In the genomic region with DNA sequence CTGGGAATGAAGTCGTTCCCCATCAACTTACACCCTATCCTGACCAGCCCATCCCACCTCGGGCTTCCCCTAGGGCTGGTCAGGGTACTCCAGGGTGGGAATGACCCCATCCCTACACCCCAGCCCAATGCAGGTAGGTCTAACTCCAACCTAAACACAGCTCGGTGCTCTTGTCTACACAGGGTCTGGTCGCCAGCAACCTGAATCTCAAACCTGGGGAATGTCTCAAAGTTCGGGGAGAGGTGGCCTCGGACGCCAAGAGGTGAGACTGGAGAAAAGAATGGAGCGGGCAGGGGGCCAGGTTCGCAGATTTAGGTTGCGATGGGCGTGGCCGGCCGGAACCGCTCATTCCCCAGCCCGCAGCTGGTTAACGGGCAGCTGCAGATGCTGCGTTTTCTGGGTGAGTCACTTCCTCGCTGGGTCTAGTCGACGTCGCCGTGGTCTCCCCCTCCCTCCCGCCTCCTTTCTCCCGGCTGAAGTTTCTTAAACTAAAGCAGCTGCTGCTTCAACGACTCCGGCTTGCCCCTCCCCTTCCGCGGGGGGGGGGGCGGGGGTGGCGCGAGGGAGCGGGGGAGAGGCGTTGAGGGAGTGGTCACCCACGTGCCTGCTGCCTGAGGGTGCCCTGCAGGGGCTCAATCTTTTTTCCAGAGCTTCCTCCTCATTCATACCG, we compare ENCODE assay signal across 8 mouse cellular contexts. TPM values are rescaled to one million over a fixed set of nuclear protein-coding genes. Genes with fewer than 3 reads are reported as not detected.
A peak's percentile ranks its signal among the peaks of the same experiment; 100 is the strongest.
DNase-seq lines count a peak whose midpoint lies in the region; ATAC-seq and TF ChIP-seq lines count a peak whose summit lies in the region.

No protein-coding gene starts in this region.

- H3K4me2 ChIP-seq in hindbrain, embryonic 15.5 days, result peak overlapping the region; percentile 57
- peak overlapping the region; percentile 61 for H3K4me2 ChIP-seq in midbrain, embryonic 16.5 days (ENCODE audit: low read length)

- peak overlapping the region; percentile 27 for H3K4me3 ChIP-seq in ES-Bruce4 (ENCODE audit: low read depth, low read length)
- H3K4me3 ChIP-seq in gastrocnemius, adult 2 months, result peak overlapping the region; percentile 80
- peak overlapping the region; percentile 31 for H3K4me3 ChIP-seq in hindbrain, embryonic 15.5 days
- H3K4me3 ChIP-seq in midbrain, embryonic 16.5 days (ENCODE audit: low read depth, low read length), result peak overlapping the region; percentile 29

- TF ChIP-seq CTCF in ES-Bruce4 (IDR thresholded peaks at IDR 0.05; ENCODE audit: low read depth, low read length), result no peak
- TF ChIP-seq CTCF in gastrocnemius, adult 2 months (IDR thresholded peaks at IDR 0.05), result no peak

- peaks cover 7% of the 10 kb centered on the region for H3K4me1 ChIP-seq in ES-Bruce4 (ENCODE audit: control insufficient read depth, insufficient read depth, low read length)
- H3K4me1 ChIP-seq in hindbrain, embryonic 15.5 days (replicated peaks), result peaks cover 26% of the 10 kb centered on the region
- peaks cover 11% of the 10 kb centered on the region for H3K4me1 ChIP-seq in midbrain, embryonic 16.5 days (ENCODE audit: control insufficient read depth, insufficient read depth, low read length)

- TF ChIP-seq POLR2A in ES-Bruce4 (IDR thresholded peaks at IDR 0.05; ENCODE audit: insufficient read depth, low read length), result no peak

- peak overlapping the region; percentile 54 for H3K27ac ChIP-seq in ES-Bruce4 (ENCODE audit: insufficient read depth, low read length)
- peak overlapping the region; percentile 95 for H3K27ac ChIP-seq in gastrocnemius, adult 2 months
- H3K27ac ChIP-seq in hindbrain, embryonic 15.5 days (replicated peaks), result no peak overlapping the region
- no peak overlapping the region for H3K27ac ChIP-seq in midbrain, embryonic 16.5 days (ENCODE audit: low read length)

- peak overlapping the region; percentile 57 for H3K9ac ChIP-seq in ES-Bruce4 (ENCODE audit: low read depth, poor library complexity, severe bottlenecking)
- peak overlapping the region; percentile 5; the same call in 1 of the 2 replicates for H3K9ac ChIP-seq in hindbrain, embryonic 15.5 days
- peak overlapping the region; percentile 58 for H3K9ac ChIP-seq in midbrain, embryonic 16.5 days (ENCODE audit: low read depth, low read length)

- peak; percentile 35; the same call in 1 of the 2 replicates for TF ChIP-seq EP300 in ES-Bruce4 (IDR thresholded peaks at IDR 0.05; ENCODE audit: insufficient read depth, low read depth, low read length)

- under 1% methylated on average over 28 of the region's 35 CpGs for WGBS in hindbrain, embryonic 15.5 days
- 2% methylated on average over 26 of the region's 35 CpGs for WGBS in midbrain, embryonic 16.5 days

- intact Hi-C loops in gastrocnemius, adult 2 months (cut with DNase I), result no loop called here

- no peak for ATAC-seq in hindbrain, embryonic 15.5 days (ENCODE audit: low FRiP score, low read depth)
- no peak for ATAC-seq in midbrain, embryonic 16.5 days

- no peaks in the 10 kb centered on the region for H3K36me3 ChIP-seq in ES-Bruce4 (ENCODE audit: control insufficient read depth, insufficient read depth, low read length, poor library complexity, severe bottlenecking)
- no peaks in the 10 kb centered on the region for H3K36me3 ChIP-seq in hindbrain, embryonic 15.5 days
- H3K36me3 ChIP-seq in midbrain, embryonic 16.5 days (ENCODE audit: control insufficient read depth, insufficient read depth, low read length), result no peaks in the 10 kb centered on the region

- peak; percentile 24 to 50 for DNase-seq in adrenal gland, postnatal 4 days (ENCODE audit: low spot score in 2 of 2)
- DNase-seq in gastrocnemius, adult 2 months, result peak; percentile 84
- DNase-seq in liver, result peak; percentile 90
- DNase-seq in spleen, postnatal 10 days (ENCODE audit: low spot score in 2 of 2), result peak; percentile 57 to 83
- DNase-seq in layer of hippocampus, postnatal 25 days (ENCODE audit: extremely low spot score in 1 of 2, low spot score in 1 of 2), result no peak

- H3K27me3 ChIP-seq in ES-Bruce4 (ENCODE audit: control insufficient read depth, insufficient read depth, low read length, poor library complexity, severe bottlenecking), result no peaks in the 10 kb centered on the region
- peaks cover 10% of the 10 kb centered on the region; the same call in 1 of the 2 replicates for H3K27me3 ChIP-seq in hindbrain, embryonic 15.5 days
- peaks cover 5% of the 10 kb centered on the region for H3K27me3 ChIP-seq in midbrain, embryonic 16.5 days (ENCODE audit: control insufficient read depth, insufficient read depth, low read depth, low read length)

- no peaks in the 10 kb centered on the region for H3K9me3 ChIP-seq in ES-Bruce4 (replicated peaks; ENCODE audit: control insufficient read depth, insufficient read depth, low read length, poor library complexity, severe bottlenecking)
- H3K9me3 ChIP-seq in hindbrain, embryonic 15.5 days, result no peaks in the 10 kb centered on the region
- no peaks in the 10 kb centered on the region for H3K9me3 ChIP-seq in midbrain, embryonic 16.5 days (replicated peaks; ENCODE audit: control insufficient read depth, low read length, poor library complexity, severe bottlenecking)

RNA-seq across cellular contexts. Expression of a gene that starts 1.4 kb away (rescaled TPM):
- 225 and 232 TPM in 2 replicates for polyA plus RNA-seq in ES-Bruce4 (2011; ENCODE audit: insufficient read depth, insufficient read length, low read depth, missing spikeins)
- total RNA-seq in adrenal gland, postnatal 4 days (2021), result 100 to 1,000 TPM; 382 to 438 TPM
- 100 to 1,000 TPM; 197 to 272 TPM for total RNA-seq in gastrocnemius, adult 2 months (2021)
- polyA plus RNA-seq in hindbrain, embryonic 15.5 days (2015; fragmentation: Nextera tagmentation; extraction: Ambion mirVana), result 113 and 134 TPM in 2 replicates
- 51.7 and 53.2 TPM in 2 replicates for polyA plus RNA-seq in midbrain, embryonic 16.5 days (2015; fragmentation: Nextera tagmentation; extraction: Ambion mirVana)
- total RNA-seq in layer of hippocampus, postnatal 25 days (2021), result 10 to 100 TPM; 15.0 to 18.0 TPM

RNA-seq across cellular contexts. Expression of a gene that starts 6.8 kb away (rescaled TPM):
- polyA plus RNA-seq in ES-Bruce4 (2011; ENCODE audit: insufficient read depth, insufficient read length, low read depth, missing spikeins), result 42.3 and 45.1 TPM in 2 replicates
- 10 to 100 TPM; 40.0 to 47.3 TPM for total RNA-seq in adrenal gland, postnatal 4 days (2021)
- 10 to 100 TPM; 20.6 to 22.3 TPM for total RNA-seq in gastrocnemius, adult 2 months (2021)
- 57.3 and 69.1 TPM in 2 replicates for polyA plus RNA-seq in hindbrain, embryonic 15.5 days (2015; fragmentation: Nextera tagmentation; extraction: Ambion mirVana)
- polyA plus RNA-seq in midbrain, embryonic 16.5 days (2015; fragmentation: Nextera tagmentation; extraction: Ambion mirVana), result 66.3 and 67.6 TPM in 2 replicates
- 10 to 100 TPM; 37.4 to 37.6 TPM for total RNA-seq in layer of hippocampus, postnatal 25 days (2021)

RNA-seq across cellular contexts. Expression of a gene that starts 14.2 kb away (rescaled TPM):
- 22.8 and 28.0 TPM in 2 replicates for polyA plus RNA-seq in ES-Bruce4 (2011; ENCODE audit: insufficient read depth, insufficient read length, low read depth, missing spikeins)
- 1 to 10 TPM; 9.8 to 9.9 TPM for total RNA-seq in adrenal gland, postnatal 4 days (2021)
- 1 to 10 TPM; 1.1 to 1.4 TPM for total RNA-seq in gastrocnemius, adult 2 months (2021)
- polyA plus RNA-seq in hindbrain, embryonic 15.5 days (2015; fragmentation: Nextera tagmentation; extraction: Ambion mirVana), result 96.1 and 110 TPM in 2 replicates
- polyA plus RNA-seq in midbrain, embryonic 16.5 days (2015; fragmentation: Nextera tagmentation; extraction: Ambion mirVana), result 107 and 126 TPM in 2 replicates
- total RNA-seq in layer of hippocampus, postnatal 25 days (2021), result 100 to 1,000 TPM; 161 to 187 TPM

RNA-seq across cellular contexts. Expression of a gene that starts 19.6 kb away (rescaled TPM):
- polyA plus RNA-seq in ES-Bruce4 (2011; ENCODE audit: insufficient read depth, insufficient read length, low read depth, missing spikeins), result 49.5 and 57.1 TPM in 2 replicates
- 100 to 1,000 TPM in 1 of 2 experiments, 10 to 100 TPM in 1; 96.9 to 112 TPM for total RNA-seq in adrenal gland, postnatal 4 days (2021)
- total RNA-seq in gastrocnemius, adult 2 months (2021), result 10 to 100 TPM; 33.2 to 36.6 TPM
- polyA plus RNA-seq in hindbrain, embryonic 15.5 days (2015; fragmentation: Nextera tagmentation; extraction: Ambion mirVana), result 42.7 and 43.3 TPM in 2 replicates
- 40.9 and 48.8 TPM in 2 replicates for polyA plus RNA-seq in midbrain, embryonic 16.5 days (2015; fragmentation: Nextera tagmentation; extraction: Ambion mirVana)
- total RNA-seq in layer of hippocampus, postnatal 25 days (2021), result 10 to 100 TPM; 14.0 to 16.0 TPM

RNA-seq across cellular contexts. Expression of a gene that starts 28.4 kb away (rescaled TPM):
- polyA plus RNA-seq in ES-Bruce4 (2011; ENCODE audit: insufficient read depth, insufficient read length, low read depth, missing spikeins), result 26.8 and 41.7 TPM in 2 replicates
- total RNA-seq in adrenal gland, postnatal 4 days (2021), result 10 to 100 TPM; 25.3 to 26.0 TPM
- 1 to 10 TPM; 1.4 to 2.0 TPM for total RNA-seq in gastrocnemius, adult 2 months (2021)
- polyA plus RNA-seq in hindbrain, embryonic 15.5 days (2015; fragmentation: Nextera tagmentation; extraction: Ambion mirVana), result 4.2 and 4.5 TPM in 2 replicates
- 2.2 and 2.7 TPM in 2 replicates for polyA plus RNA-seq in midbrain, embryonic 16.5 days (2015; fragmentation: Nextera tagmentation; extraction: Ambion mirVana)
- 10 to 100 TPM; 24.3 to 25.3 TPM for total RNA-seq in layer of hippocampus, postnatal 25 days (2021)

Comparison
In these comparisons a context has a peak if more than half of its experiments do, and no peak if none do; other contexts are left out.
1. H3K27ac ChIP-seq: peak in ES-Bruce4 (single experiment) and gastrocnemius, adult 2 months (single experiment); none in hindbrain, embryonic 15.5 days (single experiment) and midbrain, embryonic 16.5 days (single experiment).
2. H3K4me3 ChIP-seq: peak in every context shown above with its lines; median percentile 80 in gastrocnemius, adult 2 months; 31 in hindbrain, embryonic 15.5 days; 29 in midbrain, embryonic 16.5 days; 27 in ES-Bruce4.
3. H3K9ac ChIP-seq: peak in every context shown above with its lines; median percentile 58 in midbrain, embryonic 16.5 days; 57 in ES-Bruce4; 5 in hindbrain, embryonic 15.5 days.
4. DNase-seq: peak in adrenal gland, postnatal 4 days (2 of 2), gastrocnemius, adult 2 months (single experiment), liver (single experiment) and spleen, postnatal 10 days (2 of 2); none in layer of hippocampus, postnatal 25 days (0 of 2).
5. RNA of a gene that starts 1.4 kb away (total RNA-seq): 382 to 438 TPM in adrenal gland, postnatal 4 days and 197 to 272 TPM in gastrocnemius, adult 2 months; 15.0 to 18.0 TPM in layer of hippocampus, postnatal 25 days; every median in the first group is over 10 times any median in the second.
6. RNA of a gene that starts 14.2 kb away (total RNA-seq): 161 to 187 TPM in layer of hippocampus, postnatal 25 days; 9.8 to 9.9 TPM in adrenal gland, postnatal 4 days and 1.1 to 1.4 TPM in gastrocnemius, adult 2 months; every median in the first group is over 10 times any median in the second.